Mouse (Mus musculus): ENCODE results near the gene Apbb1ip.
"Not testable (repeated sequence)": the region's sequence is repeated elsewhere in the genome, so short reads cannot be mapped to it uniquely, and the experiment has no call there.

The Apbb1ip gene

DNA sequence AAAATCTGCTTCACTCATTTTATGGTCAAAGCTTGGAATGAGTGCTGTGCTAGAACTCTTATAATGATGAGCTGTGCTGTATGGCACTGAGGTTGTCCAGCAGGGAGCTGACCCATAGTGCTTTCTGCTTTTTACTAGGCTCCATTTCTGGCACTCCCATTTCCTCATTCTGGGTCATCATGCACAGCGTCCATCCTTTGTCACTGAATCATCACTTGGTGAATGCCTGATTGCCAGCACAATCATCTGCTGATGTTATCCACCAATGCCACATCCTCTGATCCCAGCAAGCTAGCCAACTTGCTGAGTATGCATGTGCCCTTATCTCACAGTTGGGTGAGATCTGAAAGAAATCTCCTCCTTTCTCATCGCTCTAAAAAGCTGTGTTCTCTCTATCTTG is 48.4 kb downstream of the Apbb1ip start:
- no peak for DNase-seq (ENCODE audit: low spot score)

GRCm38 (mm10) chr2:22845514-22845913 is 71.6 kb downstream of the Apbb1ip start:
- DNase-seq (ENCODE audit: low spot score) = no peak

GRCm38 (mm10) chr2:22851900-22852299 is 78.0 kb downstream of the Apbb1ip start:
- DNase-seq (ENCODE audit: low spot score) = no peak

GRCm38 (mm10) chr2:22857501-22857900 is 83.6 kb downstream of the Apbb1ip start:
- DNase-seq (ENCODE audit: low spot score) = no peak

DNA sequence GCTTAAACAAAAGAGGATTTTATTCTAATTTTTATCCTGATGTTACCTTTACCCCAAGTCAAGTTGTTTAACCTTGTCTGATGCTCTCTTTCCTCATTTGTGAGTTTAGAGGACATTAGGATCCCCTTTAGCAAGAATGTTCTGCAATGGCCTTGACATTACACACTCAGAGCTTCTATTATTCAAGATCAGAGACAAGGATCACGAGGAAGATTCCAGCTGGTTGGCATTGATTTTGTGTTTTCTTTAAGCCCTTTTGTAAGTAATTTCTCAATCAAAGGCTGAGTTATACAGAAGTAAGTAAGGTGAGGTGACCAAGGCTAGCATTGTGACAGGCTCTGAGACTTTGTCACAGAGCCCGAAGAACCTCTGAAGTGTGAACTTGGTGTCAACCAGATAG is 88.3 kb downstream of the Apbb1ip start:
- DNase-seq (ENCODE audit: low spot score) = no peak

DNA sequence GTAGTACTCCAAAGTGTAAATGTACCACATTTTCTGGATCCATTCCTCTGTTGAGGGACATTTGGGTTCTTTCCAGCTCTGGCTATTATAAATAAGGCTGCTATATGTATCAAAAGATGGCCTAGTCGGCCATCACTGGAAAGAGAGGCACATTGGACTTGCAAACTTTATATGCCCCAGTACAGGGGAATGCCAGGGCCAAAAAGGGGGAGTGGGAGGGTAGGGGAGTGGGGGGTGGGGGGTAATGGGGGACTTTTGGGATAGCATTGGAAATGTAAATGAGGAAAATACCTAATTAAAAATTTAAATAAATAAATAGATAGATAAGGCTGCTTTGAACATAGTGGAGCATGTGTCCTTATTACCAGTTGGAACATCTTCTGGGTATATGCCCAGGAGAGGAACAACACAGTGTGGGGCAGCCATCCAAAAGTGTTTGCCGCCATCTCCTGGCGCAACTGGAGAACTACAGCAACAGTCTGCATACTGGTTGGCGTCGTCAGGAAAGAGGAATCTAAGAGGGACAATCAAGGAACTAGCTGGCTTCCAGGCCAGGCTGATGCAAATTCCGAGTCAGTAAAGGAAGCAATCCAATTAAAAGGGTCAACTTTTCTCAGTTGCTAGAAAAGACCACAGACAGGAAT is 90.6 kb downstream of the Apbb1ip start:
- DNase-seq (ENCODE audit: low spot score) = peak; percentile 53

DNA sequence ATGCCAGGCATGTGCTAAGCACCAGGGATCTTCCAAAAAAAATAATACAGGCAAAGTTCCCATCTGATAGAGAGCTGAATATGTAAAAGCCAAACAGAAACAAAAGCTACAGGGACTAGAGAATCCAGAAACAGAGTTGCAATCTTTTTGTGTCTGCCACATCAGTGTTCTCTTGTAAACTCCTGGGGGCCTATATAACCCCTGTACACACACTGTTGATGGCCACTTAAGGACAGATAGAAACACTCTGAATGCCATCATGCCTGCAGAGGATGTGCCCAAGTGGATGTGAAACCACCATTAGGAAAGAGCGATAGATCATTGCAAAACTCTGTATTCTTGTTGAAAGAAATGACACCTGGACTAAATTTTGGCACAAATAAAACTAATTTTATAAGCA is 91.9 kb downstream of the Apbb1ip start:
- DNase-seq (ENCODE audit: low spot score) = no peak

DNA sequence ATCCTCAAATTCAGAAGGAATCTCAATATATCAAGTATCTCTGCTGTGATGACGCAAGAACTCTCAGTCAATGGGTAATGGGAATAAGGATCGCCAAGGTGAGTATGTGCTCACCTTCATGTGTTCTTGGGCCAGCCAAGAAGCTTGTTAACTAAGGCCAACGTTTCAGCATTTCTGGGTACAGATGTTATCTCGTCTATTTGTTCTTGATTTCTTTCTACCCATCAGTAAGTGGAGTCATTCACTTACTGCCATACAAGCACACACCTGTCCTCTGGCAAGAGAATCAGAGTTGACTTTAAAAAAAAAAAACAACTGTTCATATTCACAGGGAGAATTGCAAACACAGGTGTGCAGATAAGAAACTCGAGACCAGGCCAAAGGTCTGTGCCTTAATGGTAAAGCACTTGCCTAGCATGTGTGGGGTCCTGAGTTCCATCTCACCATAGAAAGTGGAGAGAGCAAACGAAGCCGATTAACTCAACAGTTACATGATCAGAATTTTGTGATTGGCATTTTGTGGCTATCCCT is 93.1 kb downstream of the Apbb1ip start:
- DNase-seq (ENCODE audit: low spot score) = no peak

DNA sequence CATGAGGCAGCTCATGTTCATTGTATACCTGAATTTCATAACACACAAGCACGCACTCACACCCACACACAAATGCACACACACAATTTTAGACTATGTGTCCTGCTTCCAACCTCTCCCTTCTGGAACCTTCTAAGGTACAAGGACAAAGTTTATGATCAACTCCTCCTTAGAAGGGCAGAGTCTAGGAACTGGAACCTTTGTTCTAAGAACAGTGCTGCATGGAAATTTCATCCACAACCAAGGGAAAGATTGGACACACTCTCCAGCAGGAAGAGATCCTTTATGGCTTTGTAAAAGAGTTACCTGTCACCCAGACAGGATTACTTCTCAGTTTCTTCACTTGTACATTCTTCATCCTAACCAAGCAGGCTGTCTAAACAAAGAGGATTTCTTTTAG is 99.3 kb downstream of the Apbb1ip start:
- no peak for DNase-seq (ENCODE audit: low spot score)

GRCm38 (mm10) chr2:22874628-22875027 is 100.7 kb downstream of the Apbb1ip start:
- DNase-seq (ENCODE audit: low spot score) = no peak

DNA sequence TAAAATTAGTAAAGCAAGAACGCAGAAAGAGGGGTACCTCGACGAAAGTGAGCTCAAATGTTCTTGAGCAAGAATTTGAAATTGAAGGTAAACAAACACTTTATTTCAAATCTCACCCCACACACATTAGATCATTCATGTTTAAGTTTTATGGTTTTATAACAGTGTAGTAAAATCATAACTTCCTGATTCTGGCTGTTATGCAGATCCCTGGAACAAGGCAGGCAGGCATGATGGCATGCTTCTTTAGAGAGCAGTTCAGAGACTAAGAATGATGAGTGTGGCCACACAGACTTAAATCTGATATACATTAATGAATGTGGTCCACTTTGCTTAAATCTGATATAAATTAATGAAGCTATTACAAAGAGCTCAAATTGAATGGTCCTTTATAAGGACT is 102.7 kb downstream of the Apbb1ip start:
- DNase-seq (ENCODE audit: low spot score) = no peak

GRCm38 (mm10) chr2:22878781-22879180 is 104.9 kb downstream of the Apbb1ip start:
- DNase-seq (ENCODE audit: low spot score) = no peak

GRCm38 (mm10) chr2:22880726-22881125 is 106.8 kb downstream of the Apbb1ip start:
- DNase-seq (ENCODE audit: low spot score) = not testable (repeated sequence)

DNA sequence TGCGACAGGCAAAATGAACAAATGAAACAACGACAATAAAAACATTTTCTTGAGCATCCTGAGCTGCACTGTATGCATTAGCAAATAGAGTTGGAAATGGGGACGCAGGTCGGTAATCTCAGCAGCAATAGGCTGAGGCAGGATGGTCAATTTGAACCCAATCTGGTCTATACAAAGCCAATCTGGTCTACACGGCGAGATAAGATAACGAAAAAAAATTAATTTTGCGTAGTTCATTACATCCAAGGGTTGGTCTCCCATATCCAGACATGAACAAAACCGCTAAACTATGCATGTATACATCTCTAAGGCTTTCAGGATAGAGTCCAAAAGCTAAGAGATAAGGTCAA is 121.0 kb downstream of the Apbb1ip start:
- DNase-seq (ENCODE audit: low spot score) = no peak

- DNase-seq (ENCODE audit: low spot score) = peak; percentile 81
These were observed 121.7 kb downstream of the Apbb1ip start, which contains the start of gene Pdss1 for GRCm38 (mm10) chr2:22895282-22896273. Gene Pdss1 (plus strand): TSS chr2:22895522.

- no peak for DNase-seq (ENCODE audit: low spot score)
These were observed 130.1 kb downstream of the Apbb1ip start for GRCm38 (mm10) chr2:22903947-22904346.

DNA sequence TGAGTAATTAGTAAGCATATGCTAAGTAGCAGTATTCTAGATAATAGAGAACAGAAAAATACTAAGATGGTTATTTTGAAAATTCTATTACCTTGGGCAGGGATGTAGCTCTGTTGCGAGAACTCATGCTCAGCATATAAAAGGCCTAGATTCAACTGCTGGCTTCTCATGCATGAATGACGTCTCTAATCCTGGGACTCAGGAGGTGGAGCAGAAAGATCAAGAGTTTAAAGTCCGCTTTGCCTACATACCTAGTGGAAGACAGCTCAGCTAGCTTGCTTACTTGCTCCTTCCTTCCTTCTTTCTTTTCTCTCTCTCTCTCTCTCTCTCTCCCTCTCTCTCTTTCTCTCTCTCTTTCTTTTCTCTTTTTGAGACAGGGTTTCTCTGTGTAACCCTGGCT is 140.5 kb downstream of the Apbb1ip start:
- no peak for DNase-seq (ENCODE audit: low spot score)

DNA sequence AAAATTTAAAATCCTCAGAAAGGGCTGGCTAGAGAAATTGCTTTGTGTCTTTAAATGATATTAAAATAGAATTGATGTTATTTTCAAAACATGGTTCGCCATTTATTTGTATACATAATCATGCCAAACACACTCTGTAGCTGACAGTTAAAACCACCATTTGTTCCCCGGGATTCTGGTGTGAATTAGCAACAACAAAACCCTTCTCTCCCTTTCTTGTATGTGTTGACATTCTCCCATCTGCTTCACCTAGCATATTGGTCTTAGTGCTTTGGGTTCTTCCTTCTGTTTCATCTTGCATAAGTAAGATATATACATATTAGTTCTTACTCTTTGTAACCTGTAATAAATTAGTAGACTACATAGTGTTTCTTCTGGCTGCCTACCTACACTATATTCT is 144.8 kb downstream of the Apbb1ip start:
- no peak for DNase-seq (ENCODE audit: low spot score)

All from spleen, adult 12 weeks (tissue).